Mouse (Mus musculus) neural tube, embryonic 12.5 days (tissue): ENCODE measurements around the gene Lancl1. TPM values are rescaled to one million over a fixed set of nuclear protein-coding genes. Genes with fewer than 3 reads are reported as not detected.

ENCODE experiments used
- ATAC-seq: fragments of 200-750 bp; cut with Nextera tagmentation; 2 replicates; pipeline ENCODE4 v1.8.0; 2017; ENCODE audit warnings: low read depth, mild to moderate bottlenecking, moderate TSS enrichment, moderate library complexity; ENCODE audit not compliant: low FRiP score
- H3K27ac ChIP-seq: fragments of 300-500 bp; sonication (generic); 2 replicates; pipeline ENCODE4 v1.5.1; 2016
- H3K27me3 ChIP-seq: fragments of 300-500 bp; sonication (generic); replicated peaks from 2 replicates; pipeline ENCODE4 v1.6.1; 2016; ENCODE audit warnings: mild to moderate bottlenecking
- H3K36me3 ChIP-seq: fragments of 300-500 bp; sonication (generic); 2 replicates; pipeline ENCODE4 v1.6.1; 2016; ENCODE audit warnings: mild to moderate bottlenecking
- H3K4me1 ChIP-seq: fragments of 300-500 bp; sonication (generic); 2 replicates; pipeline ENCODE4 v1.6.1; 2016
- H3K4me2 ChIP-seq: fragments of 300-500 bp; sonication (generic); replicated peaks from 2 replicates; pipeline ENCODE4 v1.6.1; 2016; ENCODE audit warnings: mild to moderate bottlenecking
- H3K4me3 ChIP-seq: fragments of 300-500 bp; sonication (generic); 2 replicates; pipeline ENCODE4 v1.5.1; 2016
- H3K9ac ChIP-seq: fragments of 300-500 bp; sonication (generic); 2 replicates; pipeline ENCODE4 v1.6.1; 2016; ENCODE audit warnings: mild to moderate bottlenecking
- H3K9me3 ChIP-seq: fragments of 300-500 bp; sonication (generic); 2 replicates; pipeline ENCODE4 v1.6.1; 2016; ENCODE audit warnings: mild to moderate bottlenecking
- WGBS: fragments of 180-500 bp; shearing (Covaris S2); methylation state at CpG from one replicate; pipeline ENCODE4 v1.1.7; 2016; 5-methylcytosine and 5-hydroxymethylcytosine counted together
- polyA plus RNA-seq: library from polyadenylated mRNA; unstranded; fragments of >200 nt; fragmentation: Nextera tagmentation; extraction: Ambion mirVana; gene quantifications from 2 replicates; pipeline ENCODE4 v1.2.1, GENCODE M21; 2016

Gene Lancl1
- polyA plus RNA-seq, 1 experiment from 2014 or later = 127 TPM

DNA sequence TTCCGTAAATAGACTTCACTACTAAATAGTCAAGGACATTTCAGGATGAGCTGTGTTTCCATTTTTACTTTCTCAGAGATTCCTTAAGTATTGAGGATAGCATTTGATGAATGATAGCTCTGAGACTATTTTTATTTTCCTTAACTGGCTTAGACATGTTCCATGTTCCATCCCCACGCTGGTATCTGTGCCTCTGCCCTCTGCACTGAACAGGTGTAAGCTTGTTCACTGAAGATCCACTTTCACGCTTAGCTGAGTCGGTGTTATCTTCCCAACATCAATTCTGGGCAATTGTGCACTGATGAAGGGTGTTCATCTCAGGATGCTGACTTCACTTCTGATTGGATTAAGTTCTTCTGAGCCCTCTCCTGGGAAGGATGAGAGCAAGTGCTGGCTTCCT is 73.8 kb downstream of the Lancl1 start:
- Histone ChIP-seq H3K27ac (no peak overlapping the region), H3K4me1 (no peaks in the 10 kb centered on the region)
- 87% methylated on average over 4 of the region's 4 CpGs for WGBS

DNA sequence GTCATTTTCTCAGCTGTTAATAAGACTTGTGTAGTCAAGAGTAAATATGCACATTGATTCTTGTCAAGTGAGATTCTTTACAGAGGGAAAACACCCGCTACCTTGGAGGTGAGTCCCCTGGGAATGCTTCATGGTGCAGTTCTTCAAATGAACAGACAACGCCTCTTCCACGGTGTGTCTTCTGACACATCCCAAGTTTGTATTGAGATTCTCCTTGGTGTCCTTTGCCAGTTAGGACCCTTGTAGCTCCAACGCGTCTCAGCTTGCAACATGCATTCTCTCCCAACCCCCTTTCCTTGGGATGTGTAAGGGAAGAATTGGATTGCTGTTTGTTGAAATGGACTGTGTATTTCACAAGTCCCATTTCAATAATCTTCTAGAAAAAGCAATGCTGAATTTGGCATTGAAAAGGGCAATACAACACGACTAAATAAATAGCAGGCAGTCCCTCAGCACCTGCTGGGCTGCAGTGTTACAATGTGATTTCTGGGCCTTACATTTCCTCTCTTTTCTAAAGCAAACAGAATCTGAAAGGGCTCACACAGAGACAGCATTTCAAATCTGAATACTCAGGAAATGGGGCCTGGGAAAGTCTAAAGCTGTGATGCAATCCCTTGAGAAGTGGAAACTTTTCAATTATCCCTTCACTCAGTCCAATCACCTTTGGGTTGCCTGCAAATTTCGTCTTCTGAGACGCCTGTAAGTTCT is 78.0 kb downstream of the Lancl1 start:
- Histone ChIP-seq H3K9ac (no peak overlapping the region), H3K27me3 (no peaks in the 10 kb centered on the region)
- 47% methylated on average over 8 of the region's 8 CpGs for WGBS

More for the DNA sequence above, 73.8 kb downstream of the Lancl1 start:
- H3K36me3 ChIP-seq = no peaks in the 10 kb centered on the region
- ATAC-seq = no peak
- no peak overlapping the region for H3K9ac ChIP-seq
- H3K27me3 ChIP-seq = no peaks in the 10 kb centered on the region
- no peaks in the 10 kb centered on the region for H3K9me3 ChIP-seq
- no peak overlapping the region for H3K4me2 ChIP-seq
- H3K4me3 ChIP-seq = no peak overlapping the region

DNA sequence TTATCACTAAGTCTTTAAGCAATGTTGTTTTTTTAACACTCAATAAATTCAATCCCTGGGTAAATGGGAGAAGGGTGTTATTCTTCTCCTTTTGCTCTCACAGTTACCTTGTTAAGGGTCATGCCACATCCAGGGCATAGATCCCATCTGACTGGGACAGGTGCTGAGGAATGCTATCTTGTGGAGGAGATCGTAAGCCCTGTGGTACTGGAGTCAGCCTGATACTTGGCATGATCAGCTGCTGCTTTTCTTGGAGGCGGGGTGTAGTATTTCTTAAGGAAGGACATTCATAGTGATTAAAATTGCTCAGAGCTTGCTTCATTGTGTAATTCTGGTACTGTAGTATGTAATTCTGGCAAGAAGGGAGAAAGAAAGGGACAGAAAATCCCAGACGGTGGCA is 81.3 kb downstream of the Lancl1 start:
- no peak for ATAC-seq
- Histone ChIP-seq H3K4me3 (no peak overlapping the region), H3K9ac (no peak overlapping the region), H3K27ac (no peak overlapping the region), H3K36me3 (no peaks in the 10 kb centered on the region), H3K4me1 (no peaks in the 10 kb centered on the region), H3K9me3 (no peaks in the 10 kb centered on the region), H3K4me2 (no peak overlapping the region), H3K27me3 (no peaks in the 10 kb centered on the region)
- 90% methylated on average over 3 of the region's 3 CpGs for WGBS

More for the DNA sequence above, 78.0 kb downstream of the Lancl1 start:
- no peak overlapping the region for H3K27ac ChIP-seq
- no peaks in the 10 kb centered on the region for H3K9me3 ChIP-seq
- ATAC-seq = no peak
- H3K4me2 ChIP-seq = no peak overlapping the region
- no peaks in the 10 kb centered on the region for H3K4me1 ChIP-seq
- no peaks in the 10 kb centered on the region for H3K36me3 ChIP-seq
- no peak overlapping the region for H3K4me3 ChIP-seq

DNA sequence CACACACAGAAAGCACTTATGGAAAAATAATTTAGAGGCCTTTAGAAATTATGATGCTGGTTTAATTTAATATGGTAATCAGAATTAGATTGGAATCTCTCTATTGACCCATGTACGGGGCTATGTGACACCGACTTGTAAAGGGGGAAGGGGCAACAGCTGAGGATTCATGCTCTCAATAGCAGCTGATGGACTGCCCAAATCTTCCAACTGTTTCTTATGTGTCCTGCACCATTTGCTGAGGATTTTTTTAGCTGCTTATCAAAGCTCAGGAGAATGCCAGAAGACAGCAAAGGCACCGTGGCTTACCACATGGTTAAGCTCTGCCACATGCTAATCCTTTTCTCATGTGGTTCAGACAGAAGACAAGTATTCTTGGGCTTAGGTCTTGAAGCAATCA is 87.6 kb downstream of the Lancl1 start:
- Histone ChIP-seq H3K4me3 (no peak overlapping the region), H3K4me2 (no peak overlapping the region), H3K4me1 (no peaks in the 10 kb centered on the region), H3K36me3 (no peaks in the 10 kb centered on the region), H3K27ac (no peak overlapping the region), H3K9me3 (no peaks in the 10 kb centered on the region), H3K27me3 (no peaks in the 10 kb centered on the region), H3K9ac (no peak overlapping the region)
- ATAC-seq = no peak
- WGBS = 88% methylated on average over 3 of the region's 3 CpGs

Other genes starting within 250 kb of the Lancl1 start
- 19.2 and 20.5 TPM in 2 replicates for gene Kansl1l, start 221.3 kb downstream of the Lancl1 start, polyA plus RNA-seq
- gene Acadl, start 175.6 kb downstream of the Lancl1 start, polyA plus RNA-seq = 55.7 and 60.4 TPM in 2 replicates
- 47.5 and 64.3 TPM in 2 replicates for gene Myl1, start 93.5 kb downstream of the Lancl1 start, polyA plus RNA-seq
- 0.09 and 0.14 TPM in 2 replicates for gene Cps1, start 84.2 kb upstream of the Lancl1 start, polyA plus RNA-seq